Mouse (Mus musculus) heart, adult 18-20 months (tissue): ENCODE data around the gene Zfp111. TPM values are rescaled to one million over a fixed set of nuclear protein-coding genes. Genes with fewer than 3 reads are reported as not detected.

Source experiments
- total RNA-seq, 2 experiments: library from RNA; stranded (reverse); gene quantifications; 2 replicates each; pipeline ENCODE4 v1.2.3; 2021

Gene Zfp111
- total RNA-seq, 2 experiments from 2014 or later: 3.0 to 4.5 TPM

Other genes starting within 250 kb of the Zfp111 start
- not detected for gene Vmn1r181, start 236.8 kb downstream of the Zfp111 start, total RNA-seq
- gene V1rd19, start 209.8 kb downstream of the Zfp111 start, total RNA-seq: not detected
- gene Vmn1r183, start 158.2 kb downstream of the Zfp111 start, total RNA-seq: not detected
- gene Zfp180, start 129.5 kb downstream of the Zfp111 start, total RNA-seq: 10 to 100 TPM; 15.8 to 16.0 TPM
- gene Zfp112, start 99.1 kb downstream of the Zfp111 start, total RNA-seq: 1 to 10 TPM; 2.8 to 3.7 TPM
- gene Zfp235, start 77.3 kb downstream of the Zfp111 start, total RNA-seq: 1 to 10 TPM; 4.5 to 5.9 TPM
- gene Zfp114, start 36.4 kb downstream of the Zfp111 start, total RNA-seq: not detected
- gene Zfp109, start 26.1 kb upstream of the Zfp111 start, total RNA-seq: 1 to 10 TPM; 2.0 to 2.2 TPM
- gene Zfp108, start 43.4 kb upstream of the Zfp111 start, total RNA-seq: 1 to 10 TPM; 1.0 to 1.2 TPM
- gene Zfp93, start 59.0 kb upstream of the Zfp111 start, total RNA-seq: 1 to 10 TPM; 3.1 to 3.6 TPM
- 1 to 10 TPM; 2.2 to 2.6 TPM for gene Zfp61, start 89.8 kb upstream of the Zfp111 start, total RNA-seq
- 1 to 10 TPM; 2.5 TPM for gene Zfp94, start 105.2 kb upstream of the Zfp111 start, total RNA-seq
- under 1 TPM in 1 of 2 experiments, not detected in 1; 0.32 TPM for gene Tescl, start 122.5 kb upstream of the Zfp111 start, total RNA-seq
- not detected for gene Lypd5, start 137.8 kb upstream of the Zfp111 start, total RNA-seq
- 1 to 10 TPM in 1 of 2 experiments, under 1 TPM in 1; 0.69 to 2.4 TPM for gene Kcnn4, start 158.8 kb upstream of the Zfp111 start, total RNA-seq
- 1 to 10 TPM; 6.6 to 8.4 TPM for gene Smg9, start 188.2 kb upstream of the Zfp111 start, total RNA-seq
- gene Irgc1, start 240.9 kb upstream of the Zfp111 start, total RNA-seq: not detected